Mouse (Mus musculus): Measurements from ENCODE around the gene Prep. TPM values are rescaled to one million over a fixed set of nuclear protein-coding genes. Genes with fewer than 3 reads are reported as not detected.

The Prep gene
- polyA plus RNA-seq, 1 experiment from 2014 or later = 26.9 TPM

GRCm38 (mm10) chr10:45048622-45049021 is 18.4 kb upstream of the Prep start:
- no peak overlapping the region for H3K9ac ChIP-seq (ENCODE audit: low read depth, low read length)
- H3K27me3 ChIP-seq (replicated peaks; ENCODE audit: control insufficient read depth, insufficient read depth, low read length) = no peaks in the 10 kb centered on the region
- no peak overlapping the region for H3K4me2 ChIP-seq (ENCODE audit: low read length)
- WGBS = 36% methylated on average over 11 of the region's 11 CpGs
- no peaks in the 10 kb centered on the region for H3K9me3 ChIP-seq (ENCODE audit: control insufficient read depth, low read length)
- ATAC-seq = no peak; the same call in 1 of the 2 replicates
- no peak overlapping the region for H3K4me3 ChIP-seq (ENCODE audit: low read length)
- H3K4me1 ChIP-seq (ENCODE audit: control insufficient read depth, insufficient read depth, low read depth, low read length) = no peaks in the 10 kb centered on the region
- no peaks in the 10 kb centered on the region for H3K36me3 ChIP-seq (ENCODE audit: control insufficient read depth, insufficient read depth, low read length)
- no peak overlapping the region for H3K27ac ChIP-seq (ENCODE audit: low read depth, low read length)

- no peaks in the 10 kb centered on the region for H3K27me3 ChIP-seq (replicated peaks; ENCODE audit: control insufficient read depth, insufficient read depth, low read length)
- WGBS = 58% methylated on average over 11 of the region's 11 CpGs
- peak; percentile 71 for ATAC-seq
- no peaks in the 10 kb centered on the region for H3K9me3 ChIP-seq (ENCODE audit: control insufficient read depth, low read length)
- no peaks in the 10 kb centered on the region for H3K4me1 ChIP-seq (ENCODE audit: control insufficient read depth, insufficient read depth, low read depth, low read length)
- H3K4me3 ChIP-seq (ENCODE audit: low read length) = no peak overlapping the region
- no peaks in the 10 kb centered on the region for H3K36me3 ChIP-seq (ENCODE audit: control insufficient read depth, insufficient read depth, low read length)
- no peak overlapping the region for H3K9ac ChIP-seq (ENCODE audit: low read depth, low read length)
- H3K27ac ChIP-seq (ENCODE audit: low read depth, low read length) = no peak overlapping the region
- no peak overlapping the region for H3K4me2 ChIP-seq (ENCODE audit: low read length)
These were observed 15.8 kb upstream of the Prep start for GRCm38 (mm10) chr10:45051125-45051744.

GRCm38 (mm10) chr10:45058361-45058760 is 8.6 kb upstream of the Prep start:
- WGBS = 95% methylated on average over 6 of the region's 6 CpGs
- no peak overlapping the region for H3K27ac ChIP-seq (ENCODE audit: low read depth, low read length)
- no peak for ATAC-seq

GRCm38 (mm10) chr10:45060841-45061240 is 6.2 kb upstream of the Prep start:
- Histone ChIP-seq H3K9me3 (ENCODE audit: control insufficient read depth, low read length) (no peaks in the 10 kb centered on the region), H3K36me3 (ENCODE audit: control insufficient read depth, insufficient read depth, low read length) (no peaks in the 10 kb centered on the region), H3K27me3 (replicated peaks; ENCODE audit: control insufficient read depth, insufficient read depth, low read length) (no peaks in the 10 kb centered on the region), H3K4me1 (ENCODE audit: control insufficient read depth, insufficient read depth, low read depth, low read length) (peaks cover under 1% of the 10 kb centered on the region), H3K4me2 (ENCODE audit: low read length) (no peak overlapping the region), H3K9ac (ENCODE audit: low read depth, low read length) (no peak overlapping the region), H3K27ac (ENCODE audit: low read depth, low read length) (no peak overlapping the region), H3K4me3 (ENCODE audit: low read length) (no peak overlapping the region)
- WGBS = 74% methylated on average over 1 of the region's 1 CpGs
- no peak for ATAC-seq

More at GRCm38 (mm10) chr10:45058361-45058760, 8.6 kb upstream of the Prep start:
- H3K9ac ChIP-seq (ENCODE audit: low read depth, low read length) = no peak overlapping the region
- no peaks in the 10 kb centered on the region for H3K36me3 ChIP-seq (ENCODE audit: control insufficient read depth, insufficient read depth, low read length)
- H3K9me3 ChIP-seq (ENCODE audit: control insufficient read depth, low read length) = no peaks in the 10 kb centered on the region
- no peaks in the 10 kb centered on the region for H3K27me3 ChIP-seq (replicated peaks; ENCODE audit: control insufficient read depth, insufficient read depth, low read length)
- H3K4me2 ChIP-seq (ENCODE audit: low read length) = no peak overlapping the region
- no peaks in the 10 kb centered on the region for H3K4me1 ChIP-seq (ENCODE audit: control insufficient read depth, insufficient read depth, low read depth, low read length)
- H3K4me3 ChIP-seq (ENCODE audit: low read length) = no peak overlapping the region

- 15% methylated on average over 12 of the region's 12 CpGs for WGBS
- peak; percentile 28; the same call in 1 of the 2 replicates for ATAC-seq
- H3K4me2 ChIP-seq (ENCODE audit: low read length) = peak overlapping the region; percentile 64
- H3K27me3 ChIP-seq (replicated peaks; ENCODE audit: control insufficient read depth, insufficient read depth, low read length) = no peaks in the 10 kb centered on the region
- no peaks in the 10 kb centered on the region for H3K9me3 ChIP-seq (ENCODE audit: control insufficient read depth, low read length)
- no peaks in the 10 kb centered on the region for H3K36me3 ChIP-seq (ENCODE audit: control insufficient read depth, insufficient read depth, low read length)
- peak overlapping the region; percentile 71 for H3K4me3 ChIP-seq (ENCODE audit: low read length)
- peaks cover 16% of the 10 kb centered on the region for H3K4me1 ChIP-seq (ENCODE audit: control insufficient read depth, insufficient read depth, low read depth, low read length)
- peak overlapping the region; percentile 83 for H3K9ac ChIP-seq (ENCODE audit: low read depth, low read length)
- H3K27ac ChIP-seq (ENCODE audit: low read depth, low read length) = peak overlapping the region; percentile 79
These were observed 672 bp upstream of the Prep start for GRCm38 (mm10) chr10:45066131-45066930.

- Histone ChIP-seq H3K27ac (ENCODE audit: low read depth, low read length) (peak overlapping the region; percentile 79), H3K27me3 (replicated peaks; ENCODE audit: control insufficient read depth, insufficient read depth, low read length) (no peaks in the 10 kb centered on the region), H3K4me1 (ENCODE audit: control insufficient read depth, insufficient read depth, low read depth, low read length) (peaks cover 16% of the 10 kb centered on the region), H3K9me3 (ENCODE audit: control insufficient read depth, low read length) (no peaks in the 10 kb centered on the region), H3K9ac (ENCODE audit: low read depth, low read length) (peak overlapping the region; percentile 83), H3K4me2 (ENCODE audit: low read length) (peak overlapping the region; percentile 64), H3K36me3 (ENCODE audit: control insufficient read depth, insufficient read depth, low read length) (no peaks in the 10 kb centered on the region), H3K4me3 (ENCODE audit: low read length) (peak overlapping the region; percentile 71)
- peak; percentile 62; the same call in 1 of the 2 replicates for ATAC-seq
- WGBS = under 1% methylated on average over 28 of the region's 28 CpGs
These were observed 478 bp downstream of the Prep start for GRCm38 (mm10) chr10:45067436-45067925.

- Histone ChIP-seq H3K4me3 (ENCODE audit: low read length) (no peak overlapping the region), H3K4me2 (ENCODE audit: low read length) (no peak overlapping the region), H3K36me3 (ENCODE audit: control insufficient read depth, insufficient read depth, low read length) (peaks cover 6% of the 10 kb centered on the region; the same call in 1 of the 2 replicates), H3K27me3 (replicated peaks; ENCODE audit: control insufficient read depth, insufficient read depth, low read length) (no peaks in the 10 kb centered on the region), H3K27ac (ENCODE audit: low read depth, low read length) (no peak overlapping the region), H3K9ac (ENCODE audit: low read depth, low read length) (no peak overlapping the region), H3K4me1 (ENCODE audit: control insufficient read depth, insufficient read depth, low read depth, low read length) (peaks cover 16% of the 10 kb centered on the region), H3K9me3 (ENCODE audit: control insufficient read depth, low read length) (no peaks in the 10 kb centered on the region)
- no peak for ATAC-seq
- WGBS = 81% methylated on average over 6 of the region's 6 CpGs
These were observed 2.6 kb downstream of the Prep start for GRCm38 (mm10) chr10:45069557-45069956.

GRCm38 (mm10) chr10:45070362-45070761 is 3.4 kb downstream of the Prep start:
- no peak overlapping the region for H3K4me3 ChIP-seq (ENCODE audit: low read length)
- H3K9ac ChIP-seq (ENCODE audit: low read depth, low read length) = no peak overlapping the region
- H3K4me1 ChIP-seq (ENCODE audit: control insufficient read depth, insufficient read depth, low read depth, low read length) = peaks cover 16% of the 10 kb centered on the region
- H3K27ac ChIP-seq (ENCODE audit: low read depth, low read length) = no peak overlapping the region
- WGBS = 82% methylated on average over 5 of the region's 5 CpGs
- H3K36me3 ChIP-seq (ENCODE audit: control insufficient read depth, insufficient read depth, low read length) = peaks cover 6% of the 10 kb centered on the region; the same call in 1 of the 2 replicates
- no peaks in the 10 kb centered on the region for H3K9me3 ChIP-seq (ENCODE audit: control insufficient read depth, low read length)
- no peak for ATAC-seq
- H3K4me2 ChIP-seq (ENCODE audit: low read length) = no peak overlapping the region
- H3K27me3 ChIP-seq (replicated peaks; ENCODE audit: control insufficient read depth, insufficient read depth, low read length) = no peaks in the 10 kb centered on the region

Measured in hindbrain, embryonic 16.5 days (tissue).